Mouse (Mus musculus): ENCODE measurements around the gene Cfap99.

DNA sequence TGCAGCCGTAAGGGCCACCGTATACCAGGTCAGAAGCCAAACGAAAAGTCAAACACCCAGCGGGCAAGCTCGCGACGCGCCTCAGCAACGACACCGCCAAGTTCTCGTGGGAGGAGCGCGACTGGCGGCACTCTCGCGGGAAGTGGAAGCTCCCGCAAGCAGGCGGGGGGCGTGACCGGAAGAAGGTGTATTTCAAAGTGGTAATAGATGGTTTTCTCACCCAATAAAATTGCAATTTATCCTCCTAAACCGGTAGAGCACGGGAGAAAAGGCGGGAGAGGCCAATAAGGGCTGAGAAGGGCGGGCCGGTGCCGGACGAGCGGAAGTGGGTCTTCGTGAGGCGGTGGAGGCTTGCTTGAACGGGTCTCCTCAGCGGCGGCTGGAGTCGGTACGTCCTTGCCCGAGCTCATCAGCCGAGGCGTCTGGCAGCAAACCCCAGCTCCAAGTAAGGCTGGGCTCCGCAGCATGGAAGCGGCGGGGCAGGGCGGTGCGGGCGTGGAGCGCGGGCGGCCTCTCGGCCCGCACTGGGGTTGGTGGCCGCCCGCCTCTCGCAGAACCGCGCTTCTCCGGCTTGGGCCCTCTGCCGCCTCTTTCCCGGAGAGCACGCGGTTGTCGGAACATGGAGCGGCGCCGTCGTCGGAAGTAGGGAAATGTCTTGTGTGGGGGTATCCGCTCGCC is 47.8 kb downstream of the Cfap99 start, which contains the start of gene Rnf4:
- TF ChIP-seq CTCF (IDR thresholded peaks at IDR 0.05; ENCODE audit: control insufficient read depth, insufficient read depth, low read length) = no peak
- peak; percentile 94 for TF ChIP-seq POLR2A (IDR thresholded peaks at IDR 0.05; ENCODE audit: borderline replicate concordance, control insufficient read depth, low read depth, low read length)

Data from bone marrow, adult 2 months (tissue).